Mouse (Mus musculus) lung, postnatal 0 days (tissue): Measurements from ENCODE around the gene Mrs2.

ENCODE experiments used
- CTCF ChIP-seq: IDR thresholded peaks from 2 replicates; pipeline ENCODE4 v1.5.1; 2016; ENCODE audit warnings: antibody characterized with exemption, mild to moderate bottlenecking
- EP300 ChIP-seq: IDR thresholded peaks from 2 replicates; pipeline ENCODE4 v1.6.1; 2016; ENCODE audit warnings: antibody characterized with exemption, mild to moderate bottlenecking, control low read depth

DNA sequence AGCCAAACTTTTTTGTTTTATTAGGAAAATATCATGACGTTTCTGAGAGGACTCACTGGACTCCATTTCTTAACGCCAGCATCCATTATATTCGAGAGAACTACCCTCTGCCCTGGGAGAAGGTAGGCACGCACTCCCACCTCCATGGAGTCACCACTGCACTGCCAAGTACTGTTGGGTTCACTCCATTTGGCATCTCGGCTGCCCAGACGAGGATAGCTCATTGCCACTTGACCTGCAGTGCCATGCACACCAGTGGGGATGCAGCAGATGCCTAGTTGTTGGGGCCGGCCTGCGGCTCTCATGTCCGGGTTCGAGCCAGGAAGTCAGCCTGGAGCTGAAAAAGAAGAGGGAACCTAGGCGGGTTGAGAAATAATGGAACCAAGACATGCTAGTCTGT, 65.1 kb downstream of the Mrs2 start:
- TF ChIP-seq CTCF (no peak), EP300 (no peak)
